Mouse (Mus musculus) CD8-positive naive resting alpha-beta T cell, adult 2 months (primary cell): ENCODE data around the gene Tmem158.

Source experiments
- DNase-seq, 2 experiments: peaks; one replicate each; pipeline ENCODE4 v3.0.0; 2022; ENCODE audit warnings: low read depth in 2 of 2, low spot score in 2 of 2

Tmem158 gene

DNA sequence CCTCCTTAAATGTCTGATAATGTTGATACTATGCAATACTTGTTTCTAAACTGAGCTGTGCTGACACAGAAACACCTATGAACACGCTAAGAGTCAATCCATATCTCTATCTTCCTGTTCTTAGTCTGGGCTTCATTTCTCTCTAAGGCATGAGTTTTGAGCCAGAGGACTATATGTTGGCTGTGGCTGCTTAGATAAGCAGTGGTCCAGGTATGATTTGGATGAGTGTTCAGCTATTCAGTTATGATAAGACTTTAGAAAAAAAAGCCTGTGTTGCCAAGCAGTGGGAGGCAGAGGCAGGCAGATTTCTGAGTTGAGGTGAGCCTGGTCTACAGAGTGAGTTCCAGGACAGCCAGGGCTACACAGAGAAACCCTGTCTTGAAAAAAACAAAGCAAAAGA lies 12.6 kb downstream of the Tmem158 start:
- no peak for DNase-seq

DNA sequence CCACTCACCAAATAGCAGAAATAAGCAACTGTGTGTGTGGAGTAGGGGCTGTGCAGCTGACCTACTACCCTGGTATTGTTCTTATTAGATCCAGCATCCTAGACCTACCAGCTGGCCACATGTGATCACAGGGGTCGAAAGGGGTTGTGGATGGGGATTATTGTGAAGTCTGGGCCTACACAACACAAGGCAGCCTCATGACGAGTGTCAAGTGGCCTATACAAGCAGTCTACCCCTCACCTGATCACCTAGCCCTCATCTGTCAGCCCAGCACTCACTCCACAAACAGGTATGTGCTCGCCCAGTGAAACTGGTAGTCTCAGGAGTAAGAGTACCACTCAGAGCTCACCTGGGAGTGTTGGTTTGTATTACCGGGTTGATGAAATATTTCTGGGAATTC lies 15.4 kb downstream of the Tmem158 start:
- no peak for DNase-seq

DNA sequence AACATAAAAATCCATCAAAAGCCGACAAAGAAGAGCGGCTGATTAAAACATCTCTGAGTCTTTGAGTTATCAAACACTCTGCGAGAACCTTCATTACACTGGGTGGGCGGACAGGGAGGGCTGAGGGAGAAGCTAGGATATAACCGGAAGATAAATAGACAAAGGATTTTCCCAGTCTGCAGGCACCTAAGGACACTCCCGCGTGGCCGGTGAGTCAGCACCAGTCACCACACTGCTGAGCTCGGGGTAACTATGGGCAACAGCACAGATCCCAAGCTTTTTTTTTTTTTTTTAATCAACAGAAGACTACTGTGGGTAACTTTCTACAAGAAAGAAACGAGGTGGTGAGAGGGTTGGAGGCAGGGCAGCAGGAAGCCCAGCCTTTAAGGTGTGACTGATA lies 16.6 kb downstream of the Tmem158 start:
- DNase-seq = no peak

DNA sequence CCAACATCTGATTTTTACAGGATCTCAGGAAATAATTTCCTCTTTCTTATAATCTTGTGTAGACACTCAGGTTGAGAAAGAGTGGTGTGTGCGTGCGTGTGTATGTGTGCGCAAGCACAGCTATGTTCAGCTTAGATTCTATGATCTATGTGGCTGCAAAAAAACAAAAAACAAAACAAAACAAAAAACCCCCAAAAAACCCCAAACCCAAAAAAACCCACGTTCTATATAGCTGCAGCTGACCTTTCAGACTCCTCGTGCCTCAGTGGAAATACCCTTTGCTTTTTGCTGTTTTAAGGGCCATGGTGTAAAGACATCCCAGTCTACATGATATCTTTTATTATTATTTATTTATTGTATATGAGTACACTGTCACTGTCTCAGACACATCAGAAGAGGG lies 19.4 kb downstream of the Tmem158 start:
- DNase-seq = no peak

DNA sequence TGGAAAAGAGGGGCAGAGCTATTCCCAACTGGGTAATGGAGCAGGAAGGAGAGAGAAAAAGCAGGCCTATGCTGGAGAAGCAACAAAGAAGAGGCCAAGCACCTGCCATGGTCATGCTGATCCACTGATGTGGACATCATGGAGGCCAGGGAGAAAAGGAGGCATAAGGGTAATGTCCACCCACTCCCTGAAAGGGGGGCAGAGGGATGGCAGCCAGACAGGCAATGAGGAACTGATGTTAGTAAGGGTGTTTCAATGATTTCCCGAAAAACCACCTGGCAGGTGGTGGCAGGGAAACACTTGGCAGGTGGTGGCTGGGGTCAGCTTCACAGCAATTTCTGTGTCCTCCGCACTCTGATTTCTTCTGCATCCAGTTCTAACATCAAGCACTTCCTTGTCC lies 19.8 kb downstream of the Tmem158 start:
- DNase-seq = no peak

DNA sequence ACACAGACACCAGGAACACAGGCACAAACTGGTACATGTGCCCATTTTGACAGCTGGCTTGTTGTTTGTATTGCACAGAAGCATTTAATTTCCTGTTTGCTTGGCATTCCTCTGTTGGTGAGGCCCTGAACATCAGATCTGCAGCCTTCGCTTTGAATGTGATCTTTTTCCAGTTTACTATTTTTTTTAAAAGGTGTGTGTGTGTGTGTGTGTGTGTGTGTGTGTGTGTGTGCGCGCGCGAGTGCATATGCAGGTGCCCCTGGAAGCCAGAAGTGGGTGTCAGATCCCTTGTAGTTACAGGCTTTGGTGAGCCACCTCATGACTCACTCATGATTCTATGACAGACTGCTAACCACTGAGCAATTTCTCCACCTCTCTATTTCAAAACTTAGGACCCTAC lies 20.3 kb downstream of the Tmem158 start:
- no peak for DNase-seq

DNA sequence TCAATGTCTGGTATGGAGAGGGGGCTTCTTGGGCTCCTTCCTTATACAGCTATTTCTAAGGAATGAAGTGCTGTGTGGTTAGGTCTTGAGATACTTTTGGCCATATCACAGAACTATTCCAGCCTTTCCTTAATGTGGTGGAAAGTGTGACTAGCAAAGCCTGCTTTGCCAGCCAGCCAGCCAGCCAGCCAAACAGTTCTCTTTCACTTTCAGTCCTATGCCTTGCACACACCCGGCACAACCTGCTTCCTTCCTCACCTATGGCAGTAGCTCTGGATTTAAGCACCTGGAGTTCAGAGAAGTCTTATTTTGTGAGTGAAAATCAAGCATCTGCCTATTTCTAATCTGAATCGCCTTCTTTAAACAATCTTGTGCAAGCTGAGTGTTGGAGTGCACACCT lies 20.9 kb downstream of the Tmem158 start:
- no peak for DNase-seq

DNA sequence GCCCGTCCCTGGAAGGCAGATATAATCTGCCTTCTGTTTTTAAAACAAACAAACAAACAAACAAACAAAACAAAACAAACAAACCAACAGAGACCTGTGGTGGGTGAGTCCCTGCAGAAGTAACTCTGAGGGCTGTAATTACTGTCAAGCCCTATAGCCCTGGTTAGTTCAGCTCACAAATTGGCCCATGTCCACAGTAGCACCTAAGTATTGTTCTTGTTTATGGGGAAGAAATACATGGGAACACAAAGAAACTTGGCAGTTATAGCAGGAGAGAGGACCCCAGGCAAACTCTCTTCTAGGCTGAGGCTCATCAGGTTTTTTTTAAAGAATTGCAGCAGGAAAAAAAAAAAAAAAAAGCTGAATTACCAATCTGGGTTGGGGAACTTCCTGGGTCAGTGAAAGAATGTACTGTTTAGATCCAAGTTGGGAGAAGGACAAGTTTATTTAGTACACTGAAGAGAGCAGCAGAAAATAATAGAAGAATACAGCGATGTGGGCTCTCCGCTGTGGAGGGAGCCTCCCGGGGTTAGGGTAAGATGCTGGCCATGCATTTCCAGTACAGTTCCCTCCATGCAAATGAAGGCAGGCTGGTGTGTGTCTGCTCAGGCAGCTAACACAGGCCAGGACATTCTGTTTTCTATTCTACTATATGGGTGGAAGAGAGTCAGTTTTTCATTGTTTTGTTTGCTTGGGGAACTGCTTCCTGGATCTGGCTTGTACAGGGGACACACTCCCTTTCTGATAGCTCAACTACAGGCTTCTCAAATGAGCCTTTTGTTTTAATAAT lies 22.1 kb downstream of the Tmem158 start:
- no peak for DNase-seq

DNA sequence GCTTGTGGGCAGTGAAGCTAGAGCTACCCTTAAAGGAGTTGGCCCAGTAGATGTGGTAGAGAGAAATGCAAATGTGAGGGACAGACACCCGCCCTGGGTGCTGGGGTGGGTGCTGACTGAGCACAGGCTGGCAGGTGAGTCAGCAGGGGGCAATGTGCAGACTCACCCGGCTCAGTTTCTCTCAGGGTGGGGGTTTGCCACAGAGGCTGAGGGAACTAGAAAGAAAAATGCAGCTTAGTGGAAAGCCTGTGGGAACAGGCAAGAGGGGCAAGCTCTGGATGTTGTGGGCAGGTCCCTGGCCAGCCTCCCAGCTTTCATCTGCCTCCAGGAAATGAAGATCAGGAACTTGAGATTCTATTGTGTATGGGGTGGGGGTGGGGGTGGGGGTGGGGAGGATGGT lies 22.8 kb downstream of the Tmem158 start:
- no peak for DNase-seq

DNA sequence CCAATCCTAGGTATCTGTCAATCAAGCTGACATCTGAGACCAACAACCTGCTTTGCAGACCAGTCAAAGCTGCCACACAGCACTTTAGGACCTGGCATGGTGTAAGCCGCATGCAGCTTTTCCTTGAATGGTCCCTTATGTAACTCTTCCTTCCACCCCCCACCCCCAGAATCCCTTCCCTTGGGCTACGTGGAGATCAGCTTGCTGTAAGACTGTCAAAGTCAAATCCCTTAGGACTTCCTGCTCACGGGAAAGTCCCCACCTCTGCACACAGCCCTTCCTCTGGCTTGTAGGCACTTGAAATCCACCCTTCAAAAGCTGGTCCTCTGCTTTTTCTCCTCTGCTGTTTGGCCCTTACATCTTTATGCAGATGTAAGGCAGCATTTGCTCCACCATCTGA lies 24.9 kb downstream of the Tmem158 start:
- DNase-seq = no peak

DNA sequence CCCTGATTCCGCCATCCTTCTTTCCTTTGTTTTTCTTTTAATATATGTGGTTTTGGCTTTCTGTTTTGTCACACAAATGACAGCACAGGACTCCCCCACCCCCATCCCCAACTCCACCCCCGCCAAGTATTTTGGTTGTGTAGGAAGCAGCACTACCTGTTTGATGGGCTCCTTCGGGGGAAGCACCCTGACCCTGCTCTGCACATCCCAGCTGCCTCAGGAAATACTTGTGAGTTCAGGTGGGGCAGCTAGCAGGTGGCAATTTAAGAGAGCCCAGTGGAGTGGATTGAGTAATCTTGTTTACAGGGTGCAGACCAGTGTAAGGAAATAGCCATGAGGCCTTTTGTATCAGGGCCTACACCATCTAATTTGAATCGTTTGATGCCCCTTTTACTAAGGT lies 30.7 kb downstream of the Tmem158 start:
- no peak for DNase-seq

DNA sequence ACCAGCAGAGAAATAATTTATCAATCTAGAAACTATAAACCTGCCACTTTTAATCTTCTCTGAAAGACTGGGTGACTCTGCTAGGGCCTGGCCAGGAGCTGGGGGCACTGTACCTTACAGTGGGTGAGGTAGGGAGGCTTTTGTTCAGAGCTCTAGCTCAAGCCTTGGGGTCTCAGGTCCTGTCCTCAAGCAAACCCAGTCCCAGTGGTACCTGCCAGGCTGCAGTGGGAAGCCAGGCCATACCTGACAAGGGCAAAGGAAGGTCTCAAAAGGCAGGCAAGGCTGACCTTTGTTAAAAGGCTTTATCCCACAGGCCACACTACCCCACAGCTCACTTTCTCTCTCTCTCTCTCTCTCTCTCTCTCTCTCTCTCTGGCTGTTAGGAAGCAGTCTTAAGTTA lies 31.9 kb downstream of the Tmem158 start:
- DNase-seq = no peak

DNA sequence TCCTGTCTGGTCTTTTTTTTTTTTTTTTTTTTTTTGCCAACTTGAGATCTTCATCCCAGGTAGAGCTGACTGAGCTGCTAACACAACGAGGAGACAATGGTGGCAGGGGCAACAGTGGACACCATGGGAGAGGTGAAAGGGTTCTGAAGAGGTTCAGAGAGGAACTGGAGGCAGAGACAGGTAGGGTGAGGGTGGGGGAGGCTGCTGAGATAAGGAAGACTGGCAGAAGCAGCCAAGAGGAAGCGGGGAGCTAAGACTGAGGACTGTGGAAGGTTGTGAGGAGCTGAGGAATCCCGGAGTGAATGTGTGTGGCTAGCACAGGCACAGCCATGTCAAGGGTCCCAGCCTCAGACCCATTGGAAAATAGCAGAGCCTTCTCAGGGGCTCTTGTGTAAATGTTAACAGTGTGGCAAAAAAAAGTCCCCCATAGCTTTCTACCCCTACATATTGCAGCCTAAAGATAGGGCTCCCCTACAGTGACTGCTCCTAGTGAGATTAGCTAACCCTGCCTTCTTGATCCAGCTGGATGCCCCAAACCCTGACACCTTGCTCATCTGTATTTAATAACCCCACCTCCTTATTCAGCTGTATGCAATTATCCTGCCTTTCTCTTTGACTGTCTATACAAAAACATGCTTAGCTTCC lies 33.3 kb downstream of the Tmem158 start:
- no peak for DNase-seq

DNA sequence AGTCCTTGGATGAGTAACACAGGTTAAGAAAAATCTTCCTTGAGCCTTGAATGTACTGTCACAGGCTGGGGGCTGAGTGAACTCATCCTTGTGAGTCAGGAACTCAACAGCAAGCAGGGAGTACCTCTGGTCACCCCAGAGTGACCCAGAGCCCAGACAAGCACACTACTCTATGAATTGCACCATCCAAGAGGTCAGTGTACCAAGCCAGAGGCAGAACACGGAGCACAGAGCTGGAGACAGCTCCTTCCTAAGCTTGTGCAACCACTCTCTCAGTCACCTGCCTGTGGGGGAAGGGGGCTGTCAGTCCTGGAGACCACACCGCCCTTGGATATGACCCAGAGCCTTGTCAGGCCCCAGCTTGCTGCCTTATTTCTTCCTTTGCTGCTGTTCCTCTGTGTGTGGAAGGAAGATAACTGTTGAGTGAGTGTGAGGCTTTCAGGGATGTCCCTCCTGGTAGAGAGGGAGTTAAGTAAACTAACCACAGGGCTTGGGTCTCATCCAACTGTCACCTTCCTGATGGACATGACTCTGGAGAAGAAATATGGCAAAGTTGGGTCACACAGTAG lies 35.6 kb downstream of the Tmem158 start:
- no peak for DNase-seq

DNA sequence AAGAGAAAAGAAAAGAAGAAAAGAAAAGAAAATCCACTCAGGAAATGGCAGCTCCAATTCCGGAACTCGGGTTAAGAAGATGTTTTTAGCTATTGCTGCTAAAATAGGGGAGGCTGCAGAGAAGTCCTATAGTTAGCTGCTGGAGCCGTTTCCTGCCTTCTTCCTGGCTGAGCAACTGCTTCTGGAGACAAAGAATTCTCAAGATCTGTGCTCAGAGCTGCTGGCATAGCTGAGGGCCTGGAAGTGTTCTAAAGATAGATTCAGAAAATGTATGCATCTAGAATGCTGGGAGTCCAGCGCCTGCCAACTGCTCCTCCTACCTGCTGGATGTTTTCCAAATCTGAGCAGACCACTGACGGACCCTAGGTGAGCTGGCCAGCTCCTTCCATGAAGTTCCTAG lies 40.7 kb downstream of the Tmem158 start:
- DNase-seq = no peak

DNA sequence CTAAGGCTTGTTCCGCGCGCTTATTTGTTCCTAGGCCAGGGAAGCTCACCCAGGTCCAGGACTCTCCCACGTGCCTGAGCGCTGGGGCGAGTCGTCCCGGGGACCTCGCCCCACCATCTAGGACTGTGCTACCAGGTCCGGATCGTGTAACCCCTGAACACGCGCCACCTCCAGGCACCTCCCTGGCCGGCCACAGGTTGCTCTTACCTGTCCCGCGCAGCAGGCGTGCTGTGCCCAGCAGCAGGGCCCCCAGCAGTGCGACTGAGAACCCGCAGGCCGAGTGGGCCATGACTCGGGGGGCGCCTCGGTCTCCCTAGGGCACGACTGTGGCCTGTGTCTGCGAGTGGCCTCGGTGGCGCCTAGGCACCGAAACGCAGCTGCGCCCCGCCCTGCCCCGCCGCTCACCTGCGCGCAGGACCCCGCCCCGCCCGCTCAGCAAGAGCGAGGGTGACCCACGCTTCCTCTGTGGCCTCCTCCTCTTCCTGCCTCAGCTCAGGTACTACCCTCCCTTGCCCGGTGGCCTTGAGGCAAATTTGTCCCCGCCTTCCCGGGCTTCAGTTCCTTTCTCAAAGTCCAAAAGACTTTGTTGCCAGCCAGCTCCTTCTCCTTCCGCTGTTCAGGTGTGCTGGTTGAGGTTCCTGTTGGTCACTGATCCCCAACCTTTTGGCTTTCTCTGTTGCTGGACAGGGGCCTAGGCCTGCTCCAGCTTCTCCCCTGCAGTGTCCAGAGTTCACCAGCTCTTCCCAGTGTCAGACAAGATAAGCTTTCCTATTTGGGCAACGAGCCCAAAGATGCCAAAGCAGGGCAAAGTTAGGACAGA lies 44.7 kb downstream of the Tmem158 start, which contains the start of gene Cdcp1:
Gene Cdcp1 (minus strand): TSS at position 418 of the 820 bp plus-strand sequence.
- no peak for DNase-seq

DNA sequence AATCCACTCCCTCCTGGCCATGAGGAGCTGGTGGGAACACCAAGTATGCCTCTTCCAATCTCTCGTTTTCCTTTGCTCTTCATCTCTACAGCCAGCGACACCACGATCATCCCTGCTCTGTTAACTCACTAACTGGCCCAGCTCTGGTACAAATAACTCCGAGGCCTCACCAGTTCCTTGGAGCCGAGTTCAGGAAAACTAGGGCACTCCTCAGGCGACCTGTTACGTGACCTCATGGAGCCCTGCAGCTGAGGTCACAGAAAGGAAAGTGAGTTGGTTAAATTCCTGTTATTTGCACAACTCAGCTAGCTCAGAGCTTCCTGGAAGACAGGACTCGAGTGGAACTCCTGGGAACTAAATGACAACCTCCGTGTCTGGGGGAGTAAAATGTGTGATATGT lies 47.2 kb downstream of the Tmem158 start:
- DNase-seq = no peak
